Mouse (Mus musculus): Measurements from ENCODE around the gene S100a11.
A peak's percentile ranks its signal among the peaks of the same experiment; 100 is the strongest.
"Not testable (repeated sequence)": the region's sequence is repeated elsewhere in the genome, so short reads cannot be mapped to it uniquely, and the experiment has no call there.

The S100a11 gene

GRCm38 (mm10) chr3:93520330-93521193 is at the start of gene S100a11:
Gene S100a11, plus strand, starts transcription at chr3:93520488.
- DNase-seq (ENCODE audit: low spot score): peak; percentile 78

DNA sequence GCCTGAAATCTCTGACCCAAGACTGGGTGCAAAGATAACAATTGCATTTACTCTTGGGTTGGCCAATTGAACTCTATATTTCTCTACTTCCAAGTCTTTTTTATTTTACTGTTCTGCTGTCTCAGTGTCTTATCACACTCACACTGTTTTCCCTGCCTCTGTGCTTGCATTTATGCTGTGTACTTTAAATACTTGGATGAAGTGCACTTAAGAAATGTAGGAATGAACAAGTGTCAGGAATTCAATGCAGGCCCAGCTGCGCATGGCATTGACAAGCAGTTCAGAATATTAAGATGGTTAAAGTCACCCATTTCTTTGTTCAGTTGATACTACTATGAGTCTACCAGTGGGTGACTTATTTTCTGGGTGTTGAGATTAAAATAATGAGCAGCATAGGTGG is 40.2 kb upstream of the S100a11 start:
- no peak for DNase-seq (ENCODE audit: low spot score)

- no peak for DNase-seq (ENCODE audit: low spot score)
Measured at GRCm38 (mm10) chr3:93481982-93482616, 38.2 kb upstream of the S100a11 start.

- DNase-seq (ENCODE audit: low spot score): no peak
Measured at GRCm38 (mm10) chr3:93485611-93486010, 34.7 kb upstream of the S100a11 start.

DNA sequence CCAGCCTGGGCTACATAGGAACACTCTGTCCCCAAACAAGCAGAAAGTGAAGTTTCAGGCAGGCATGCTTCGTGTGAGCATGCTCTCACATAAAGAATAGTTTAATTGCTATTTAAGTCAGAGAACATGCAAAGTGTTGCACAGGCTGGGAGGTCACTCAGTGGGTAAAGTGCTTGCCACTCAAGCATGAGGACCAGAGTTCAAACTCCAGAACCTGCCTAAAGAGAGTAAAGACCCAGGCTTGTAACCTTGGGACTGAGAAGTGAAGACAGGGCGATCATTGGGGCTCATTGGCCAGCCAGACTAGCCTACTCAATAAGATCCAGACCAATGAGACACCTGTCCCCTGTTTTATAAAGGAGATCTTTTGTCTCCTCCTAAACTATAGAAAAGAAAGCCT is 31.7 kb upstream of the S100a11 start:
- no peak for DNase-seq (ENCODE audit: low spot score)

DNA sequence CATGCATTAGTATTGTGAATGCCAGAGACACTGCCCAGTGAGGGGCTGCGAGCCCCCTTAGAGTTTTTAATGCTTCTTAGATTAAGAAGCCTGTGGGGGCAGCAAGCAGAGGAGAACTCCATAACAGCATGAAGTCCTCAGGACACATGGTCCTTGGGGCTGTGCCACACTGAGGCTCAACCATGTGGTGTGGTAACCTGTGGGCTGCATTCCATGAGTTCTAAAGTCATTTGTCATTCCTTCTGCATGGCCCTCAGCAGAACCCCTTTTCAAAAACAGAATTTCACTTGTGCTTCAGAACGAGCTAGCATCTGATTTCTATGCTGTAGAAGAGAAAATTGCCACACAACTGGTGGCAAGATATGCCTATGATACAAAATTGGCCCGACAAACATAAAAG is 28.1 kb upstream of the S100a11 start:
- no peak for DNase-seq (ENCODE audit: low spot score)

DNA sequence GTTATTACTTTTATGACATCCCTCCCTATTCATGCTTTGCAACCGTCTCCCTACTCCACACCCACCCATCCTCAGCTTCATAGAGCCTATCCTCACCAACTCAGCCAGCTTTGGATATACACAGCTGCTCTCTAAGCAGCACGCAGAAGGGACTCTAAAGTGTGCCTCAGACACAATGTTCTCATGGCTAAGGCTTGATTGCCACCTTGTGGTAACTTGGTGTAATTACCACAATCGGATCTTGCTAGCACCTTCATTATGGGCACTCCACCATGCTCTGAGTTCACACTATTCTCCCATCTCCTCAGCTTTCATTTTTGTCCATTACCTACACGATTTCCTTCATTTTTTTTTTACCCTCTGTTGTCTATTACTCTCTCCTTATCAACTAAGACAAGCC is 26.3 kb upstream of the S100a11 start:
- peak; percentile 55 for DNase-seq (ENCODE audit: low spot score)

GRCm38 (mm10) chr3:93494774-93495173 is 25.5 kb upstream of the S100a11 start:
- DNase-seq (ENCODE audit: low spot score): not testable (repeated sequence)

DNA sequence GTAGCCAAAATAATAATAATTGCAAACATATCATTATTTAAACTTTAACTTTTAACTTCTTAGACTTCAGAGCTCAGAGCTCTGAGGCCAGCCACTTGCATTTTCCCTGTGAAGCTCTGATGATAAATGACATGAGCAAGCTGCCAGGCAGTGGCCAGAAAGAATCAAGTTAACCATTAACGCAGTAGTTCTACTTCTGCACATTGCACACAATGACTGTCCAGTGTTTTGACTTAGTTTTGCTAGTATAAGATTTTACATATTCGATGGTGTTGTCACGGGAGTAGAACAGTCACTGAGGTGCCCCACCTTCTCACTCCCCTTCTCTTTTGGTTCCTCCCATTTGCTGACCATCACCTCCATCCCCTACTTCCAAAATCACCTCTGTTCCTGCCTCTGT is 23.2 kb upstream of the S100a11 start:
- no peak for DNase-seq (ENCODE audit: low spot score)

- no peak for DNase-seq (ENCODE audit: low spot score)
Measured at GRCm38 (mm10) chr3:93499129-93499528, 21.2 kb upstream of the S100a11 start.

- DNase-seq (ENCODE audit: low spot score): no peak
Measured at GRCm38 (mm10) chr3:93504536-93505189, 15.6 kb upstream of the S100a11 start.

GRCm38 (mm10) chr3:93505960-93506863 is 14.1 kb upstream of the S100a11 start:
- DNase-seq (ENCODE audit: low spot score): peak; percentile 84

DNA sequence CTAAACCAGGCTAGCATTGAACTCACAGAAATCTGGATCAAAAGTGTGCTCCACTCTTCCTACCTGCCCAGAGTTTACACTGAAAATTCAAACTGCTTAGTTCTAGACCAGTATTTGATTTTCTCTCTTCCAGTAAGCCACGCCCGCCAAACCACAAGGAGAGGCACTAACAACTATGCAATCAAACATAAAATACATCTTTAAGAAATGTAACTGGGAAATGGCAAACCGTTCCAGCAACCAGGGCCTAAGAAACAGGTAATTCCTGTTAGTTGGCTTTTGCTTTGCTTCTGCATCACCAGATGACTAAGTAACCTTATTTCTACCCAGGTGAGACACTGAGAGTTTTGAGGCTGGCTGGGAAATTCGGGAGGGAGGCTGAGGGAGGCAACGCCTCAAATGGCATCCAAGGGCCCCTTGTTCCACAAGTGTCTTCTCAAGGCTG is 13.4 kb upstream of the S100a11 start:
- DNase-seq (ENCODE audit: low spot score): peak; percentile 70

- DNase-seq (ENCODE audit: low spot score): no peak
Measured at GRCm38 (mm10) chr3:93509301-93509700, 11.0 kb upstream of the S100a11 start.

GRCm38 (mm10) chr3:93511036-93511435 is 9.3 kb upstream of the S100a11 start:
- DNase-seq (ENCODE audit: low spot score): no peak

- DNase-seq (ENCODE audit: low spot score): no peak
Measured at GRCm38 (mm10) chr3:93511801-93512200, 8.5 kb upstream of the S100a11 start.

DNA sequence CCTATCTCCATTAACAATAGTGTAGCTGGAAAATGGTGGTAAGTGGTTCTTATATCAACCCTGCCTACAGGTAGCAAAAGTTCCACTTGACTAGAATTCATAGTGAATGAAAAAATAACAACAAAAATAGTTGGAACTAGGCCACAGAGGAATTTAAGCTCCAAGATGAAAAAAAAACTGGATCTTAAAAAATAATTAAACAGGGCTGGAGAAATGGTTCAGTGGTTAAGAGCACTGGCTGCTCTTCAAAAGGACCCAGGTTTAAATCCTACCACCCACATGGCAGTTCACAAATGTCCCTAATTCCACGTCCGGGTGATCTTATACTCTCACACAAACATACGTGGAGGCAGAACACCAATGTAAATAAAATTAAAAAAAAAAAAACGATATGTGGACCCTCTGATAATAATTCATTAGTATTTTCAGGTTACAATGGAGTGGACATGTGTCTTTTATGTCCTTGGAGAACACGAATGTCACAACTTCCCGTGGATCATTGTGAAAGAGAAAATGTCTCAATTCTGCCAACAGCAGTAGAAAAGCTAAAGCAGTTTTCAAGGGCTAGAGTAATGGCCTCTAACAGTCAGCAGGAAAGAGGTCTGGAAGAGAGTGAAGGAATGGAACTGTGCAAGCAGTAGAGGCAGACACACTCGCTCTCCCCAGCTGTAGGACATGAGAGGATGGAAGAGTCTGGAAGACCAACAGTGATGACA is 7.7 kb upstream of the S100a11 start:
- DNase-seq (ENCODE audit: low spot score): no peak

DNA sequence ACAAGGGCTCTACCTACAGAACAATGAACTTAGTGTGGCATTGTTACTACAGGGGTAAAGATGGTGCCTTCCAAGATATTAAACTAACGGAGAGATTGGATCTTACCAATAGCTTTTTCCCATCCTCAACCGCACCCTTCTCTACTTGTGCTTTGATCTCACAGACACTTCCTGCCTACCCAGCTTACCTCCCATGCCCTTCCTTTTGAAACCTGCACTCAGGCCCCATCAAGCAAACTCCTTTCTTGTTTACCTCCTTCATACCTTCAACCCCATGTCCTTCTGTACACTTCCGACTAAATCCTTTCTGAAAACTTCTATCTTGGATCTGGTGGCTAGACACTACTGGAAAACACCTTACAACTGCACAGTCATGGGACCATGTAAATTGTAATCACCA is 5.7 kb upstream of the S100a11 start:
- DNase-seq (ENCODE audit: low spot score): no peak

DNA sequence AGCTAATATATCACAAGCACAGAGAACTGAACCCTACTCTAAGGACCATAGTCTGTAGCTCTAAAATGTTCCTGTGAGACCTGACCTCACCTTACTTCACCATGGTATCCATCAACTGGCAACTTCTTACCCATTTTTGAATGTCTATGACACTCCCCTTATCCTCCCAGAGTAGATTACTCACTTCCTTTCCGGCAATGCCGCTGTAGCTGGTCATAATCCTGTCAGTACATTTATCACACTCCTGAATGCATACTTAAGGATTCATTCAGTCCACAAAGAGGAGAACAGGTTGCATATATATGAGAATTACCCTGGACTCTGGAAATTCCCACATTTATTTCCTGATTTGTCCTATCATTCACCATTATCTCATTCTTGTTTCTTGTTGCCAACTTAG is 2.9 kb upstream of the S100a11 start:
- no peak for DNase-seq (ENCODE audit: low spot score)

GRCm38 (mm10) chr3:93519856-93520329 is 395 bp upstream of the S100a11 start:
- DNase-seq (ENCODE audit: low spot score): no peak

DNA sequence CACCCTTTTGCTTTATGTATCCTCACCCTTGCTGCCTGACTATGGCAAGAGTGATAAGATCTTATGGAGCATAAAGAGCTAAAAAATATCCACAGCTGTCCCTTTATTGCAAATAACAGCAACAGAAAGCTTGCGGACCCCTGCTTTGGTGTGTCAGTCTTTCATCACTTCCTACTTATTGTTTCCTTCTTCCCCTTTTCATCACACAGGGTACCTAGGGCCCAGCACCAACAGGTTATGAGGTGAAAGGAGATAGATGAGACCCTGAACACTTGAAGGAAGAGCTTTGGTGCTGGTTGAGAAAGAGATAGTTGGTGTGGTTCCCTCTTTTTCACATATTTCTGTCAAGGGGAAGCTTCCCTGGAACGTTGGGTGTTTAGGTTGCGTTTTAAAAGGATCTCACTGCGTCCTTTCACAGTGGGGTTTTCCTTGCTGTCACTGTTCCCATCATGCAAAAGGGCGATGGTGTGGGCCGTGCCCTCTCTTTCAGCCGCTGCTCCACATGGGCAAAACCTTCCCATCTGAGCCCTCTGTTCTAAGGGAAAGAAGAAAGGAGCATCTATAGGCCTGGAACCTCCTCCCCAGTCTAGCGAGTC is 1.3 kb downstream of the S100a11 start:
- no peak for DNase-seq (ENCODE audit: low spot score)
